Mouse (Mus musculus): ENCODE measurements at regions not wholly inside any gene's neighbourhood (a gene's known extent, or its start where the extent isn't known, plus 50 kb on each side); places are given as distances from the start of the nearest gene placed in this dataset.

GRCm38 (mm10) chr8:53749263-53749662 is 110.4 kb upstream of the Neil3 start:
- POLR2A ChIA-PET: no interaction called here
- ATAC-seq (no peak), DNase-seq (ENCODE audit: low read depth, low spot score) (no peak)
- in situ Hi-C loops (cut with MboI; ENCODE audit: low pct_unique_long_range_greater_than_20kb): no loop called here
- CTCF ChIA-PET: no interaction called here
- TF ChIP-seq CTCF (IDR thresholded peaks at IDR 0.05): no peak
- no peaks in the 10 kb centered on the region for H3K27me3 ChIP-seq

GRCm38 (mm10) chr8:53769211-53769610 is 130.3 kb upstream of the Neil3 start:
- DNase-seq (ENCODE audit: low read depth, low spot score) (no peak), ATAC-seq (no peak)
- in situ Hi-C loops (cut with MboI; ENCODE audit: low pct_unique_long_range_greater_than_20kb): no loop called here
- POLR2A ChIA-PET: no interaction called here
- TF ChIP-seq CTCF (IDR thresholded peaks at IDR 0.05): no peak
- no peaks in the 10 kb centered on the region for H3K27me3 ChIP-seq
- CTCF ChIA-PET: no interaction called here

GRCm38 (mm10) chr8:53775511-53775910 is 136.6 kb upstream of the Neil3 start:
- no peaks in the 10 kb centered on the region for H3K27me3 ChIP-seq
- no peak for TF ChIP-seq CTCF (IDR thresholded peaks at IDR 0.05)
- ChIA-PET POLR2A (no interaction called here), CTCF (no interaction called here)
- in situ Hi-C loops (cut with MboI; ENCODE audit: low pct_unique_long_range_greater_than_20kb): no loop called here
- no peak for DNase-seq (ENCODE audit: low read depth, low spot score)
- ATAC-seq: no peak

- H3K27me3 ChIP-seq: no peaks in the 10 kb centered on the region
- ChIA-PET POLR2A (no interaction called here), CTCF (no interaction called here)
- in situ Hi-C loops (cut with MboI; ENCODE audit: low pct_unique_long_range_greater_than_20kb): no loop called here
- ATAC-seq: no peak
- TF ChIP-seq CTCF (IDR thresholded peaks at IDR 0.05): no peak
- DNase-seq (ENCODE audit: low read depth, low spot score): no peak
Observed at GRCm38 (mm10) chr8:53780886-53781285, 142.0 kb upstream of the Neil3 start.

GRCm38 (mm10) chr8:53781885-53782284 is 143.0 kb upstream of the Neil3 start:
- TF ChIP-seq CTCF (IDR thresholded peaks at IDR 0.05): no peak
- H3K27me3 ChIP-seq: no peaks in the 10 kb centered on the region
- ATAC-seq (no peak), DNase-seq (ENCODE audit: low read depth, low spot score) (no peak)
- POLR2A ChIA-PET: no interaction called here
- CTCF ChIA-PET: no interaction called here
- in situ Hi-C loops (cut with MboI; ENCODE audit: low pct_unique_long_range_greater_than_20kb): no loop called here

GRCm38 (mm10) chr8:53788202-53788601 is 149.3 kb upstream of the Neil3 start:
- TF ChIP-seq CTCF (IDR thresholded peaks at IDR 0.05): no peak
- in situ Hi-C loops (cut with MboI; ENCODE audit: low pct_unique_long_range_greater_than_20kb): no loop called here
- ChIA-PET POLR2A (no interaction called here), CTCF (no interaction called here)
- ATAC-seq (no peak), DNase-seq (ENCODE audit: low read depth, low spot score) (no peak)
- no peaks in the 10 kb centered on the region for H3K27me3 ChIP-seq

- ATAC-seq (no peak), DNase-seq (ENCODE audit: low read depth, low spot score) (no peak)
Observed at GRCm38 (mm10) chr8:53821148-53821547, 182.3 kb upstream of the Neil3 start.

GRCm38 (mm10) chr8:53827395-53827794 is 188.5 kb upstream of the Neil3 start:
- no peak for TF ChIP-seq CTCF (IDR thresholded peaks at IDR 0.05)
- in situ Hi-C loops (cut with MboI; ENCODE audit: low pct_unique_long_range_greater_than_20kb): no loop called here
- no peak for ATAC-seq
- POLR2A ChIA-PET: no interaction called here
- CTCF ChIA-PET: no interaction called here
- no peaks in the 10 kb centered on the region for H3K27me3 ChIP-seq
- no peak for DNase-seq (ENCODE audit: low read depth, low spot score)

More at GRCm38 (mm10) chr8:53821148-53821547, 182.3 kb upstream of the Neil3 start:
- TF ChIP-seq CTCF (IDR thresholded peaks at IDR 0.05): no peak
- in situ Hi-C loops (cut with MboI; ENCODE audit: low pct_unique_long_range_greater_than_20kb): no loop called here
- CTCF ChIA-PET: no interaction called here
- no peaks in the 10 kb centered on the region for H3K27me3 ChIP-seq
- POLR2A ChIA-PET: no interaction called here

GRCm38 (mm10) chr8:53847821-53848220 is 209.0 kb upstream of the Neil3 start:
- DNase-seq (ENCODE audit: low read depth, low spot score): no peak
- no peaks in the 10 kb centered on the region for H3K27me3 ChIP-seq
- ChIA-PET POLR2A (no interaction called here), CTCF (interaction anchor here (1.7 kb wide), 1 partner anchor 9 kb away, joined by 3 read pairs; no protein-coding TSS in a partner anchor)
- no peak for ATAC-seq
- in situ Hi-C loops (cut with MboI; ENCODE audit: low pct_unique_long_range_greater_than_20kb): no loop called here
- TF ChIP-seq CTCF (IDR thresholded peaks at IDR 0.05): no peak

- no peak for ATAC-seq
- H3K27me3 ChIP-seq: no peaks in the 10 kb centered on the region
- ChIA-PET CTCF (no interaction called here), POLR2A (no interaction called here)
- no peak for TF ChIP-seq CTCF (IDR thresholded peaks at IDR 0.05)
- in situ Hi-C loops (cut with MboI; ENCODE audit: low pct_unique_long_range_greater_than_20kb): loop anchor here (5.0 to 10.0 kb wide), 2 partner anchors 286 to 624 kb away; no protein-coding TSS in a partner anchor
- no peak for DNase-seq (ENCODE audit: low read depth, low spot score)
Observed at GRCm38 (mm10) chr8:53868567-53868966, 208.8 kb upstream of the Vegfc start.

- ATAC-seq: peak; percentile 69
- DNase-seq (ENCODE audit: low read depth, low spot score): no peak
- H3K27me3 ChIP-seq: no peaks in the 10 kb centered on the region
- CTCF ChIA-PET: no interaction called here
- TF ChIP-seq CTCF (IDR thresholded peaks at IDR 0.05): peak; percentile 74
- in situ Hi-C loops (cut with MboI; ENCODE audit: low pct_unique_long_range_greater_than_20kb): loop anchor here (5.0 to 10.0 kb wide), 2 partner anchors 285 to 622 kb away; no protein-coding TSS in a partner anchor
- POLR2A ChIA-PET: no interaction called here
Observed at GRCm38 (mm10) chr8:53869997-53870596, 207.3 kb upstream of the Vegfc start.

- in situ Hi-C loops (cut with MboI; ENCODE audit: low pct_unique_long_range_greater_than_20kb): no loop called here
- no peak for ATAC-seq
- ChIA-PET CTCF (interaction anchor here (0.7 to 1.3 kb wide), 2 partner anchors 281 to 331 kb away, joined by 3 read pairs; no protein-coding TSS in a partner anchor), POLR2A (no interaction called here)
- TF ChIP-seq CTCF (IDR thresholded peaks at IDR 0.05): no peak
- H3K27me3 ChIP-seq: no peaks in the 10 kb centered on the region
- DNase-seq (ENCODE audit: low read depth, low spot score): no peak
Observed at GRCm38 (mm10) chr8:53872033-53872619, 205.3 kb upstream of the Vegfc start.

Measured in Patski (cell line).